Mouse (Mus musculus): Measurements from ENCODE around the gene Zfp207. TPM values are rescaled to one million over a fixed set of nuclear protein-coding genes. Genes with fewer than 3 reads are reported as not detected.
A peak's percentile ranks its signal among the peaks of the same experiment; 100 is the strongest.
"Not testable (repeated sequence)": the region's sequence is repeated elsewhere in the genome, so short reads cannot be mapped to it uniquely, and the experiment has no call there.

Gene Zfp207
- polyA plus RNA-seq, 1 experiment = 162 TPM

DNA sequence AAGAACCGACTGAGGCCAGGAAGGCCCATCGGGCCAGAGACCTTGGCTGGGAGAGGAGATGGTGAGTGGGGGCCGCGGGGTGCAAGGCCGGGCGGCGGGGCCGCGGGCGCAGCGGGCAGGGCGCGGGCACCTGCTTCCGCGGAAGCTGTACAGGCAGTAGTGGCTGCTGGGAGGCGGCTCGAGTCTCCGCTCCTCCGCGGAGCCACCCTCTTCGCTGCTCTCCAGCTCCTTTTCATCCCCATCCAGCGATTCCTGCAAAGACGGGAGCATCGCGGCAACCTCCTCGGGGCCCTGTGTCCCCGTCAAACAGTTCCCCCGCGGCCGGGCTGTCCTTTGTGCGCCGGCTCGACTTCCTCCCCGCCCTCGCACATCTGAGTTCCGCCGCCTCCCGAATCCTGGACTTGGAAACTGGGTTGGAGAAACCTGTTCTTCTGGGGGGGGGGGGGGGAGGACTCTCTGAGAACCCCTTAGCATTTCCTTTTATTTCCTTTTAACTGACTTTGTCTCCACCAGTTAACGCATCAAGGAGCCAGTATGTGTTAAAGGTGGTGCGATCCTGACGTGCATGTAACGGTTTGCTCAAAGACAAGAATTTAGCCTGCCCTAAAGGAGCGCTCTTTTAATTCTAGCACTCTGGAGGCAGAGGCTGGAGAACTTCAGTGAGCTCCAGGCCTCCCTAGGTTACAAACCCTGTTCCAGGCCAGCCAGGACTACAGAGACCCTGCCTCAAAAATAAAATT is 5.2 kb upstream of the Zfp207 start, which contains the start of gene 5730455P16Rik:
Gene 5730455P16Rik (minus strand): TSS at position 323 of the 740 bp plus-strand sequence.
- peak within 1 kb of the TSS; percentile 79 for H3K27ac ChIP-seq (ENCODE audit: insufficient read depth, low read depth, low read length)
- TF ChIP-seq CTCF (IDR thresholded peaks at IDR 0.05; ENCODE audit: insufficient read depth, low read depth, low read length) (no peak), POLR2A (IDR thresholded peaks at IDR 0.05; ENCODE audit: insufficient read depth, low read depth, low read length) (peak; percentile 83)
- no peaks in the 10 kb centered on the region for H3K4me1 ChIP-seq (ENCODE audit: control insufficient read depth, insufficient read depth, low read length)
- H3K4me3 ChIP-seq (ENCODE audit: insufficient read depth, low read depth, low read length) = peak within 1 kb of the TSS; percentile 83
- WGBS = under 1% methylated on average over 43 of the region's 43 CpGs

DNA sequence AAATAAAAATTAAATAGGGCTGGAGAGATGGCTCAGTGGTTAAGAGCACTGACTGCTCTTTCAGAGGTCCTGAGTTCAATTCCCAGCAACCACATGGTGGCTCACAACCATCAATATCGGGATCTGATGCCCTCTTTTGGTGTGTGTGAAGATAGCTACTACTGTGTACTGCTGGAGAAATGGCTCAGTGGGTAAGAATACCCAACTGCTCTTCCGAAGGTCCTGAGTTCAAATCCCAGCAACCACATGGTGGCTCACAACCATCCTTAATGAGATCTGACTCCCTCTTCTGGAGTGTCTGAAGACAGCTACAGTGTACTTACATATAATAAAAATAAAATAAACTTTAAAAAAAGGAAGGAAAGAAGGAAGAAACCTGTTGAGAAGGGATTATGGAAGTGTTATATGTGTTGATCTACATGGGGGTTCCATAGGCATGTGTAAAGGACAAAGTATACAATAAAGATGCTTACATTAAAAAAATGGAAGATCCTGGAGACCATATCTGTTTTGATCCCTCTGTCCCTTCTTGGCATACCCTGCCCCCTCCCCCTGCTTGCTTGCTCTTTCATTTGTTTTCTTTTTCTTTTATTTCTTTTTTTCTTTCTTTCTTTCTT is 4.5 kb upstream of the Zfp207 start:
- WGBS = 57% methylated on average over 2 of the region's 2 CpGs
- not testable (repeated sequence) for H3K4me1 ChIP-seq (ENCODE audit: control insufficient read depth, insufficient read depth, low read length); H3K4me3 ChIP-seq (ENCODE audit: insufficient read depth, low read depth, low read length)
- peak overlapping the region; percentile 60; the same call in 1 of the 2 replicates for H3K27ac ChIP-seq (ENCODE audit: insufficient read depth, low read depth, low read length)

DNA sequence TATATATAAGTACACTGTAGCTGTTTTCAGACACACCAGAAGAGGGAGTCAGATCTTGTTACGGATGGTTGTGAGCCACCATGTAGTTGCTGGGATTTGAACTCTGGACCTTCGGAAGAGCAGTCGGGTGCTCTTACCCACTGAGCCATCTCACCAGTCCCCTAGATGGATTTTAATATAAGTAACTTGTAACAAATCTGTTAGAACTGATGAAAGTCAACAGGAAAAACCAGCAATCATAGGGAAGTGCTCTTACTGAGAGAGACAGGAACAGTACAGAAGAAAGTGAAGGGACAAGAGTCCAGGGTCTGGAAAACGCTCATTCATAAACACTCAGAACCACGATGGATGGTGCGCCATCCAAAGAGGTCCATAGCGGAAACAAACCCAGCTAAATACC is 3.9 kb upstream of the Zfp207 start:
- H3K4me1 ChIP-seq (ENCODE audit: control insufficient read depth, insufficient read depth, low read length); H3K27ac ChIP-seq (ENCODE audit: insufficient read depth, low read depth, low read length); H3K4me3 ChIP-seq (ENCODE audit: insufficient read depth, low read depth, low read length): not testable (repeated sequence)
- 97% methylated on average over 7 of the region's 7 CpGs for WGBS

DNA sequence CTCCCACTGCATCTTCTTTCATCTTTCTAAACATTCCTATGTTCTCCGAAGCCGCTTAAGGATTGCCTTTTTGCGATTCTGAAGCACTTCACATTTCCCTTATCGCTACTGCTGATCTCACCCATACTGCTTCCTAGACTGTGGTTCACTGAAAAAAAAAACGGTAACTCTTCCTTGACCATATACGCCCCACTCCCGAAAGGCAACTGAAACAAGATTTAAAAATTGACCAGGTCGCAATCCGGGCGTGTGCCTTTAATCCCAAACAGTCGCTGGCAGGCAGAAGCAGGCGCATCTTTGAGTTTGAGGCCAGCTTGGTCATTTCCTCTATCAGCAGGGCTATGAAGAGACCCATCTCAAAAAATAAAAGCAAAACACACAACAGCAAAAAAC is 457 bp upstream of the Zfp207 start:
- whole genome bisulfite sequencing = 2% methylated on average over 12 of the region's 12 CpGs
- H3K27ac ChIP-seq (ENCODE audit: insufficient read depth, low read depth, low read length) = peak overlapping the region; percentile 91
- H3K4me1 ChIP-seq (ENCODE audit: control insufficient read depth, insufficient read depth, low read length) = no peaks in the 10 kb centered on the region
- TF ChIP-seq CTCF (IDR thresholded peaks at IDR 0.05; ENCODE audit: insufficient read depth, low read depth, low read length) (no peak), POLR2A (IDR thresholded peaks at IDR 0.05; ENCODE audit: insufficient read depth, low read depth, low read length) (no peak)
- H3K4me3 ChIP-seq (ENCODE audit: insufficient read depth, low read depth, low read length) = peak overlapping the region; percentile 88

DNA sequence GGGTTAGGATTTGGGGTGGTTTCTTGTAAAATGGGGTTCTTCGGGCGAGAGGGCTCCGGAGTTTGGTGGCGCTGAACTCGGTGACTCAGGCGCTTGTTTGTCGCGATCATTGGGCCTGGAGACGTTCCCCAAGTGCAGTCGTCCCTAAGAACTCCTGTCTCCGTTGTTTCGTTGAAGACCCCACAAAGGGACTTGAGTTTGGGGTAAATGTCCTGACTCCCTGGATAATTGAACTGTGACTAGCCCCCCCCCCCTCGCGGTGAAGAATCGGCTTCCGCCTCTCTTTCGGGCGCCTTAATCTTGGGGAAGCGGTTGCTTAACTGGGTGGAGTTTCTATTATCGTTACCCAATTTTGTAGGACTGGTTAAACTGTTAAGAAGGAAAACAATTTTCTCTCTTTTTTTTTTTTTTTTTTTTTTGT is 557 bp downstream of the Zfp207 start:
- under 1% methylated on average over 20 of the region's 20 CpGs for WGBS
- Histone ChIP-seq H3K4me1 (ENCODE audit: control insufficient read depth, insufficient read depth, low read length) (no peaks in the 10 kb centered on the region), H3K4me3 (ENCODE audit: insufficient read depth, low read depth, low read length) (peak overlapping the region; percentile 88), H3K27ac (ENCODE audit: insufficient read depth, low read depth, low read length) (peak overlapping the region; percentile 88)
- TF ChIP-seq CTCF (IDR thresholded peaks at IDR 0.05; ENCODE audit: insufficient read depth, low read depth, low read length) (no peak), POLR2A (IDR thresholded peaks at IDR 0.05; ENCODE audit: insufficient read depth, low read depth, low read length) (no peak)

DNA sequence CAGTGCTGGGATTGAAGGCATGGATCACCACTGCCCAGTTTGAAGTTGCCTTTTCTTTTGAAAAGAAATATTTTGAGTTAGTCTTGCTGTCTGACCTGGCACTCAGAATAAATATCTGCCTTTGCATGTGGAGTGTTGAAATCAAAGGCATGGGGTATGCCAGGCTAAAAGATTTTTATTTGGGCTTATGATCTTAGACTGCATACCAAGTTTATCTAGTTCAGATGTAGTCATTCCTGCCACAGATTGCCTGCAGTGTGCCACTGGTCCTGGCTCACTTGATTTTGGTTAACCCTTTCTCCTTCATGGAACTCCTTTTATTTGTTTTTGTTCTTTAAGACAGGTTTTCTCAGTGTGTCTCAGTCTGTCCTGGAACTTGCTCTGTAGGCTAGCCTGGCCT is 1.4 kb downstream of the Zfp207 start:
- Histone ChIP-seq H3K4me3 (ENCODE audit: insufficient read depth, low read depth, low read length) (peak overlapping the region; percentile 52), H3K27ac (ENCODE audit: insufficient read depth, low read depth, low read length) (no peak overlapping the region), H3K4me1 (ENCODE audit: control insufficient read depth, insufficient read depth, low read length) (no peaks in the 10 kb centered on the region)
- no peak for TF ChIP-seq POLR2A (IDR thresholded peaks at IDR 0.05; ENCODE audit: insufficient read depth, low read depth, low read length)
- no peak for TF ChIP-seq CTCF (IDR thresholded peaks at IDR 0.05; ENCODE audit: insufficient read depth, low read depth, low read length)

DNA sequence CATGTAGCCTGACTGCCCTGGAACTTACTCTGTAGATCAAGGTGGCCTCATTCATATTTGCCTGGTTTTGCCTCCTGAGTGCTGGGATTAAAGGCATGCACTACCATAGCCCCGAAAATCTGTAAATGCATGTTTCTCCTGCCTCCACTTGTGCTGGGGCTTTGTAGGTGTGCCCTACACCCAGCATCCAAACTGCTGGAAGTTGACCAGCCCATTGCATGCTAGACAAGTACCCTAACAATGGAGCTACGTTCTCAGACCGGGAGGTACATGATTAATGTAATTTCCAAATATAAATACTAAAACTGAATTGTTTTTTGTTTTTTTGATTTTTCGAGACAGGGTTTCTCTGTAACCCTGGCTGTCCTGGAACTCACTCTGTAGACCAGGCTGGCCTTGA is 2.0 kb downstream of the Zfp207 start:
- TF ChIP-seq CTCF (IDR thresholded peaks at IDR 0.05; ENCODE audit: insufficient read depth, low read depth, low read length) (no peak), POLR2A (IDR thresholded peaks at IDR 0.05; ENCODE audit: insufficient read depth, low read depth, low read length) (no peak)
- Histone ChIP-seq H3K4me1 (ENCODE audit: control insufficient read depth, insufficient read depth, low read length) (no peaks in the 10 kb centered on the region), H3K4me3 (ENCODE audit: insufficient read depth, low read depth, low read length) (peak overlapping the region; percentile 45), H3K27ac (ENCODE audit: insufficient read depth, low read depth, low read length) (no peak overlapping the region)
- 9% methylated on average over 4 of the region's 4 CpGs for WGBS

DNA sequence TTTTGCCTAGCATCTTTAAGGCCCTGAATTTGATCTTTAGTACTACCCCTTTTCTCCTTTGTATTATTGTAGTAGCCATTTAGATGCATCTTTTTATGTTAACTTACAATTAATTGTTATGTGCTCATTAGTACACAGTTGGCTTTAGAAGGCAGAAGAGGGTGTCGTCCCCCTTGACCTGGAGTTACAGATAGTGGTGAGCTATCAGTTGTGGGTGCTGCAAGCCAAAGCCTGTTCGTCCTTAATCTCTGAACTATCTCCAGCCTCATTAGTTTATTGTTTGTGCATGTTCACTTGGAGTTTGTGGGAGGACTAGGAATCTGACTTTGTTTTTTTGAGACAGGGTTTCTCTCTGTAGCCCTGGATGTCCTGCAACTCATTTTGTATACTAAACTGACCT is 3.7 kb downstream of the Zfp207 start:
- Histone ChIP-seq H3K4me1 (ENCODE audit: control insufficient read depth, insufficient read depth, low read length) (no peaks in the 10 kb centered on the region), H3K4me3 (ENCODE audit: insufficient read depth, low read depth, low read length) (no peak overlapping the region), H3K27ac (ENCODE audit: insufficient read depth, low read depth, low read length) (no peak overlapping the region)
- WGBS = 17% methylated on average over 2 of the region's 2 CpGs
- TF ChIP-seq POLR2A (IDR thresholded peaks at IDR 0.05; ENCODE audit: insufficient read depth, low read depth, low read length) (no peak), CTCF (IDR thresholded peaks at IDR 0.05; ENCODE audit: insufficient read depth, low read depth, low read length) (no peak)

DNA sequence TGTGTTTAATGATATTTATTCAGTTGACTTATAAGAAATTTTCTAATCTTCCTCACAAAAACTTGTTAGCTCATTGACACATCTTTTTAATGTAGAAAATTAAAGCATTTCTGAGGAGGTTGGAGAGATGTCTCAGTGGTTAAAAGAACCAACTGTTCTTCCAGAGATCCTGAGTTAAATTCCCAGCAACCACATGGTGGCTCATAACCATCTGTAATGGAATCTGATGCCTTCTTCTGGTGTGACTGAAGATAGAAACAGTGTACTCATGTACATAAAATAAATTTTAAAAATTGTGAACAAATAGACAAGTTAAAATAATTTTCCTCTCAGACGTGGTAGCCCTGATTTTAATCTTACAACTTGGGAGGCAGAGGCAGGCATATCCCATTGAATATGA is 6.8 kb downstream of the Zfp207 start:
- TF ChIP-seq POLR2A (IDR thresholded peaks at IDR 0.05; ENCODE audit: insufficient read depth, low read depth, low read length) = no peak
- no peak for TF ChIP-seq CTCF (IDR thresholded peaks at IDR 0.05; ENCODE audit: insufficient read depth, low read depth, low read length)
- H3K4me3 ChIP-seq (ENCODE audit: insufficient read depth, low read depth, low read length) = no peak overlapping the region
- H3K4me1 ChIP-seq (ENCODE audit: control insufficient read depth, insufficient read depth, low read length) = no peaks in the 10 kb centered on the region
- no peak overlapping the region for H3K27ac ChIP-seq (ENCODE audit: insufficient read depth, low read depth, low read length)
- WGBS = 77% methylated on average over 1 of the region's 1 CpGs
